Mouse (Mus musculus): ENCODE data around the gene Denr.
A peak's percentile ranks its signal among the peaks of the same experiment; 100 is the strongest.

Denr gene

GRCm38 (mm10) chr5:123906976-123907630 is at the start of gene Denr:
TSS of gene Denr (plus strand) at chr5:123907175.
- peak; percentile 95 for DNase-seq (ENCODE audit: low read depth, low spot score)

- DNase-seq (ENCODE audit: low read depth, low spot score) = no peak
These were observed 48.2 kb upstream of the Denr start for GRCm38 (mm10) chr5:123858798-123859197.

- DNase-seq (ENCODE audit: low read depth, low spot score) = no peak
These were observed 44.3 kb upstream of the Denr start for GRCm38 (mm10) chr5:123862374-123863350.

GRCm38 (mm10) chr5:123863934-123864333 is 43.0 kb upstream of the Denr start:
- no peak for DNase-seq (ENCODE audit: low read depth, low spot score)

- DNase-seq (ENCODE audit: low read depth, low spot score) = no peak
These were observed 41.6 kb upstream of the Denr start, which contains the start of gene Hcar2 for GRCm38 (mm10) chr5:123865365-123865764. TSS of gene Hcar2 (minus strand) at chr5:123865499.

- no peak for DNase-seq (ENCODE audit: low read depth, low spot score)
These were observed 40.5 kb upstream of the Denr start for GRCm38 (mm10) chr5:123866457-123866856.

- no peak for DNase-seq (ENCODE audit: low read depth, low spot score)
These were observed 37.4 kb upstream of the Denr start for GRCm38 (mm10) chr5:123869615-123870014.

DNA sequence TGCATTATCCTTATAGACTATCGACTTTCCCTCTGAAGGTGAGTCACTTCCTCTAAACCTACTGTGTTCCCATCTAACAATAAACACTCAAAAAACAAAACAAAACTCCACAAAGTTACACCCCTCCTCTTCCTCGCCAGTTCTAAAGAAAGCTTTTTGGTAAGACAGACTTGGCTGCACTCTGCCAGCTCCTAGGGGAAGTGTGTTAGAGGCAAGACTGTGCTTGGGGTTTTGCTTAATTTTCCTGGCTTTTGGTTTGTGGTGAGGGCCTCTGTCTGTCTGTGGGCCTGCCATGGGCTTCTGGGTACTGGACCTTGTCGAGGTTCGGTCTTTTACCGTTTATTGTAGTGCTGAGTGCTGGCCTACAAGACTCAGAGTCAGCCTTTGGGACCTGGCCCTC is 32.8 kb upstream of the Denr start:
- DNase-seq (ENCODE audit: low read depth, low spot score) = no peak

- DNase-seq (ENCODE audit: low read depth, low spot score) = no peak
These were observed 28.9 kb upstream of the Denr start for GRCm38 (mm10) chr5:123878056-123878455.

DNA sequence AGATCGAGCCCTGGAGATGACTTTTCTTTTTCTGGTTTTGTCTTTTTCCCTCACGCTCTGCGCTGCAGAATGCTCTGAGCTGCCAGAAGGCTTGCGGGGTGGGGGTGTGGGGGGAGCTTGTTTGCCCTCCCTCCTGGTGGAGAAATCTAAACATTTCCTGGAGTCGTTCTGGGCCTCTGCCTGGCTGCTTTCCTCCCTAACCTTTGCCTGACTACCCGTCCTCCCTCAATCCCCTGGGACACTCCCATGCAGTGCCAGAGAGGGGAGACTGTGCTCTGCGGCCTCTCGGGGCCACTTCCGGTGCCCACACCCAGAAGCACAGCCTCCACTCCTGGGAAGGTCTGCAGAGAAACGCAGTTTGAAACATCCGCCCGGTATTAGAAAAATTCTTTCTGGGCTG is 27.0 kb upstream of the Denr start, which contains the start of gene Hcar1:
Gene Hcar1, minus strand, starts transcription at position 93 of the 400 bp plus-strand sequence.
- no peak for DNase-seq (ENCODE audit: low read depth, low spot score)

DNA sequence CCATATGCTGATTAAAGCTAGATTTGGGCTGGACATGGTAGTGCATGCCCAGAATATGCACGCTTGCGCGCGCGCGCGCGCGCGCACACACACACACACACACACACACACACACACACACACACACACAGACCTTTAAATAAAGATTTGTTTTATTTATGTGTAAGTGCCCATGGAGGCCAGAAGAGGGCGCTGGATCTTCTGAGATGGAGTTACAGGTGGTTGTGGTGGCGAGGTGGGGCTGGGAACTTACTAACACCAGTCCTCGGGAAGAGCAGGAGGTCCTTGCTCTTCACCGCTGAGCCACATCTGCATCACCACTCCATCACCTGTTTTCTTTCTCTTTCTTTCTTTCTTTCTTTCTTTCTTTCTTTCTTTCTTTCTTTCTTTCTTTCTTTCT is 26.2 kb upstream of the Denr start:
- no peak for DNase-seq (ENCODE audit: low read depth, low spot score)

DNA sequence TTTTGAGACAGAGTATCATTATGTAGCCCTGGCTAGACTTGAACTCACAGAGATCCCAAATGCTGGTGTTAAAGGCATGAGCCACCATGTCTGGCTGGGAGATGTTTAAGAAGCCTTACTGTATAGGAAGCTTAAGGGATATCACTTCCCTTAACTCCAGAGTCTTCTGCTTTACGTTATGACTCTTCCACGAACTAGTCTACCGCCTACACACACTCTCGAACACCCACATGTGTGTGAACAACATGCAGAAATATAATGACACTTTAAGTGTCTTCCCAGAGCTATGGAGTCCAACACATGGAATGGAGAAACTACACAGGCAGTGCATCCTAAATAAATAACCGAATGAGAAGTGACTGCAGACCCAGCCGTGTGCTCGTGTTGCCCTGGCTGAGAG is 23.1 kb upstream of the Denr start:
- DNase-seq (ENCODE audit: low read depth, low spot score) = no peak

DNA sequence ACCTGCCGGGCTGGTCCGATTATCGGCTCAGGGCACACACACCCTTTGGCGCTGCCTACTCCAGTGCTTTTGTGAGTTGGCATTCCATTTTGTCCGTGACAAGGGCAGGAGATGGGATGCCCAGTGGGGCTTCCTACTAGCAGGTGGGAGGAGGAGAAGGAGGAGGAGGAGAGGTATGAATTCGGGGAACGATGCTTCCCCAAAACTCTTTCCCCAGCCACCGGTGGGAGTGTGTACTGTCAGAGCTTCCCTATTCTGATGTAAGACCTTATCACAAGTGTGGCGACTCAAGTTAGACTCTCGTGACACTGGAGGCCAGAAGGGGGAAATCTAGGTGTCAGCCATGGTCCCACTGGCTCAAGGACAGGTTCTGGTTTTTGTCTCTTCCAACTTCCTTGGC is 22.6 kb upstream of the Denr start:
- DNase-seq (ENCODE audit: low read depth, low spot score) = no peak

DNA sequence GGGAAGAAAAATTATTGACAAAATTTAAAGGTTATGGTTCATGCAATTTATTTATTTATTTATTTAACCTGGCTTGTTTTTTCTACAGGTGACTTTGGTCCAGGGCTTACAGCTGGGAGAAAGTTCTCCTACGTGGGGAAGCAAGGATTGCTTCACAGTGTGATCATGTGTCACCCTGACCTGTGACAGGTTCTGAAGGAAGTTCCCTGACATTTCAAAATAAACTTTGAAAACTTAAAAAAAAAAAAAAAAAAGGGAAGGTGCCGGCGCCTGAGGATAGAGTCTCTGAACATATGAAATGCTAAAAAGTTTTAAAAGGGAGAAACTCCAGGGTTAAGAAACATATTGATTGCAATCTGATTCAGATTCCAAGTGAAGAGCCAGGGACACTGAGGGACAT is 20.6 kb upstream of the Denr start:
- no peak for DNase-seq (ENCODE audit: low read depth, low spot score)

GRCm38 (mm10) chr5:123890312-123890711 is 16.7 kb upstream of the Denr start:
- no peak for DNase-seq (ENCODE audit: low read depth, low spot score)

DNA sequence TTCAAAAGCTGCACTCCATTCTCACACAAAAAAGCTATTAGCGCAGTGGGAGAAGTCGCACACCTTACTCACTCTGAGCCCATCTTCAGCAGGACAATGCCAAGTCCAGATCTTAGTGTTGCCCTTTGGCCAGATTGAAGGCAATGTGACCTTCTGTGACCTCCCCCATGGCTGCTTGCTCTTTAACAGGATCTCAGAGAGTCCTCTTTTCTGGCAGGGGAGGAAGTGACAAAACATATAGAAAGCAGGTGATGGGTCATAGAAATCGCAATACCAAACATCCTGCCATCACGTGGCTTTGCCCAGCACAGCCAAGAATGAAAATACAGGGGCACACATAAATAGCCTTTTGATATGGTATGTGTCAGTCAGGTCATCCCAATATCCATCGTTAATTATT is 16.0 kb upstream of the Denr start:
- DNase-seq (ENCODE audit: low read depth, low spot score) = no peak

- DNase-seq (ENCODE audit: low read depth, low spot score) = peak; percentile 25
These were observed 15.3 kb upstream of the Denr start for GRCm38 (mm10) chr5:123891669-123892068.

- no peak for DNase-seq (ENCODE audit: low read depth, low spot score)
These were observed 13.5 kb upstream of the Denr start for GRCm38 (mm10) chr5:123893520-123893919.

GRCm38 (mm10) chr5:123896395-123896794 is 10.6 kb upstream of the Denr start:
- DNase-seq (ENCODE audit: low read depth, low spot score) = no peak

DNA sequence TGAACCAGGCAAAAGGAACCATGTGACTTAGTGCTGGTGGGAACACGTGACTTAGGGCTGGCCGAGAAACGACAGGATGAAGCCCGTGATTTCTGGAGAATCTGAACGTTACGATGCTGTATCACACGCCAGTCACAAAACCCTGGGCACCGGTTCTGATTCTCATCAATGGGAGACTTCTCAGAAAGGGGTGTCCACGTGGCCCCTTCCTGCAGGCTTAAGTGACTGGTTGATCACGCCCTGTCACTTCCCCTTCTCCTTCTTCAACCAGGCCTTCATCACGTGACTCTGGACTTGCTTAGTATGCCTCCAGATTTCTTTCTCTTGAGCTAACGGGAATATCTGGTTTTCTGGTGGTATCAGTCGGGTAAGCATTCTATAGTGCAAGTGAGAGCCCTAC is 9.6 kb upstream of the Denr start:
- DNase-seq (ENCODE audit: low read depth, low spot score) = no peak

- no peak for DNase-seq (ENCODE audit: low read depth, low spot score)
These were observed 2.8 kb upstream of the Denr start for GRCm38 (mm10) chr5:123904059-123904672.
